Mouse (Mus musculus) heart, embryonic 10.5 days (tissue): ENCODE measurements around the gene Prpsap1. TPM values are rescaled to one million over a fixed set of nuclear protein-coding genes. Genes with fewer than 3 reads are reported as not detected.
"Not testable (repeated sequence)": the region's sequence is repeated elsewhere in the genome, so short reads cannot be mapped to it uniquely, and the experiment has no call there.

Experiments used
- DNase-seq: peaks from one replicate; pipeline ENCODE4 v3.0.0-alpha.2; 2017; ENCODE audit warnings: low spot score
- H3K27ac ChIP-seq: fragments of 300-500 bp; sonication (generic); 2 replicates; pipeline ENCODE4 v1.5.1; 2016; ENCODE audit warnings: mild to moderate bottlenecking
- H3K27me3 ChIP-seq: fragments of 300-500 bp; sonication (generic); 2 replicates; pipeline ENCODE4 v1.6.1; 2016; ENCODE audit warnings: mild to moderate bottlenecking; ENCODE audit not compliant: poor library complexity, insufficient read depth, severe bottlenecking
- H3K36me3 ChIP-seq: fragments of 300-500 bp; sonication (generic); 2 replicates; pipeline ENCODE4 v1.6.1; 2016; ENCODE audit warnings: mild to moderate bottlenecking, moderate library complexity
- H3K4me1 ChIP-seq: fragments of 300-500 bp; sonication (generic); 2 replicates; pipeline ENCODE4 v1.6.1; 2016; ENCODE audit warnings: mild to moderate bottlenecking
- H3K4me3 ChIP-seq: fragments of 300-500 bp; sonication (generic); 2 replicates; pipeline ENCODE4 v1.5.1; 2016; ENCODE audit warnings: mild to moderate bottlenecking, moderate library complexity
- H3K9me3 ChIP-seq: fragments of 300-500 bp; sonication (generic); 2 replicates; pipeline ENCODE4 v1.6.1; 2016; ENCODE audit warnings: mild to moderate bottlenecking, moderate library complexity
- WGBS: fragments of 180-500 bp; shearing (Covaris S2); methylation state at CpG from one replicate; pipeline ENCODE4 v1.1.7; 2016; 5-methylcytosine and 5-hydroxymethylcytosine counted together
- polyA plus RNA-seq: library from polyadenylated mRNA; unstranded; fragments of >200 nt; fragmentation: Nextera tagmentation; extraction: Ambion mirVana; gene quantifications from 2 replicates; pipeline ENCODE4 v1.2.1, GENCODE M21; 2016

The Prpsap1 gene
- polyA plus RNA-seq, 1 experiment from 2014 or later: 142 TPM

DNA sequence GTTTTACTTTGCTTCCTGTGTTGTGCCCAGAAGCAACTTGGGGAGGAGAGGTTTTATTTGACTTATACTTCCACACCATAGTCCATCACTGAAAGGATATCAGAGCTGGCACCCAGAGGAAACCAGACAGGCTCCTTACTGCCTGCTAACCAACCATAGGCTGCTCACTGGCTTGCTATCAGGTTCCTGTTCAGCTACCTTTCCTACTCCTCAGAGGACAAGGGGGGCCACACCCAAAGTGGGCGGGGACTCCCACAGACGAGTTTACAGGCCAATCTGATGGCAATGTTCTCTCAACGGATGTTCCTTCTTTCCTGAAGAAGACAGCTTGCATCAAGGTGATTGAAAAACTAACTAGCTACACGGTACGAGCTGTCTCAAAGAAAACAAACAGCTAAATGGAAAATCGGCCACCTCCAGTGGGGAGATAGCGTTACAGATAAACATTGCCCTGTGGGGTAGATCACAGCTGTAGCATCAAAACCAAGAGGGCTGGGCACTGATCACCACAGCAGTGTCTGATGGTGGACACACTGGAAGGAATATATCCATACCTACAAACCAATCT, 17.4 kb upstream of the Prpsap1 start:
- Histone ChIP-seq H3K27me3 (peaks cover 22% of the 10 kb centered on the region), H3K9me3 (no peaks in the 10 kb centered on the region), H3K4me3 (no peak overlapping the region), H3K27ac (no peak overlapping the region), H3K36me3 (no peaks in the 10 kb centered on the region), H3K4me1 (peaks cover 7% of the 10 kb centered on the region)
- WGBS: 48% methylated on average over 7 of the region's 7 CpGs
- DNase-seq: no peak

DNA sequence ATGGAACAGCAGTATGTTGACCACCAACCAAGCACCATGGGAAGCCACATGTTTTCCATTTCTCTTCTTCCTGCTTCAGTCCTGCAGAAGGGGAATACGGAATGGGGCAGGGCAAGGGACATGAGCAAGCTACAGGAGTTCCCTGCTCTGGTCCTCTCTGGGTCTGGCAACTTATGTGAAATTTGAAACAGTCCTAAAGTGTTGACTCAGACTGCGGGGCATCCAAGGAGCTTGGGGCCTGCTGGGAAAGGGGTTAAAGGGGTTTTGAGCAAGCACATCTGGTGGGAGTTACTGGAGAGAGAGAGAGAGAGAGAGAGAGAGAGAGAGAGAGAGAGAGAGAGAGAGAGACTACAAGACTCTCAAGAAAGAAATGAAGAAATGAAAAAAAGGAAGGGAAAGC, 14.7 kb upstream of the Prpsap1 start:
- DNase-seq: no peak
- Histone ChIP-seq H3K36me3 (no peaks in the 10 kb centered on the region), H3K27me3 (no peaks in the 10 kb centered on the region), H3K4me1 (no peaks in the 10 kb centered on the region), H3K9me3 (no peaks in the 10 kb centered on the region), H3K4me3 (no peak overlapping the region), H3K27ac (no peak overlapping the region)
- 67% methylated on average over 2 of the region's 2 CpGs for WGBS

DNA sequence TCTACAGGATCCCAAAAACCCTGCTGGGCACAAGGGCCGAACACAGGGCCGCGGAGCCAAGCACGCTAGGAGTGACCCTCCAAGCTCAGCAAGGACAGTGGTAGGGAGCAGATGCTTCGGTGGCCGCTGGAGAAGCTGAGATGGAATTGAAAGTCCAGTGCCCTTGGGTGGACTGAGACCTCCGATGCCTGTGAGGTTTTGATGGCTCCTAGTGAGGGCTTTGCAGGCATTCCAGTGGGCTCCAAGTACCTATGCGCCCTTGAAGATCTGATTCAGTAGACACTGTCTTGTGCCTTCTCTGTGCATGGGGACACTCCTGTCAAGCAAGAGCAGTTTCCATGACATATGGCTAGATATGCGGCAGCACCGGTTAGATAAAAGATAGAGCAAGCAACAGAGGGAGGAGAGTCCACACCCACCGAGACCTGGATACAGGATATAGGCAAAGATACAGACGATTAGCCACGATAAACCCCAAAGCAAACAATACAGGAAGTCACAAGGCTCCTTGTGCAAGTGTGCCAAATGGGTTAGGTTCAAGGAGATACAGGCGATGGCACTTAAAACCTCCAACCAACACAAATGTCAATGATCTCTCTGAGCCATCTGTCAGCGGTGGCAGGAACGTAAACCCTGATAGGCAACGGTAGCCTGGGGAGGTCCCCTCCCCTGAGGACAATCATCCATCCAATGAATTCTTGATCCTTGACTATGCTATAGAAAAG, 12.3 kb upstream of the Prpsap1 start:
- no peak overlapping the region for H3K4me3 ChIP-seq
- DNase-seq: no peak
- peaks cover under 1% of the 10 kb centered on the region; the same call in 1 of the 2 replicates for H3K4me1 ChIP-seq
- no peaks in the 10 kb centered on the region for H3K9me3 ChIP-seq
- H3K27ac ChIP-seq: no peak overlapping the region
- H3K36me3 ChIP-seq: no peaks in the 10 kb centered on the region
- H3K27me3 ChIP-seq: no peaks in the 10 kb centered on the region
- WGBS: 67% methylated on average over 17 of the region's 17 CpGs

DNA sequence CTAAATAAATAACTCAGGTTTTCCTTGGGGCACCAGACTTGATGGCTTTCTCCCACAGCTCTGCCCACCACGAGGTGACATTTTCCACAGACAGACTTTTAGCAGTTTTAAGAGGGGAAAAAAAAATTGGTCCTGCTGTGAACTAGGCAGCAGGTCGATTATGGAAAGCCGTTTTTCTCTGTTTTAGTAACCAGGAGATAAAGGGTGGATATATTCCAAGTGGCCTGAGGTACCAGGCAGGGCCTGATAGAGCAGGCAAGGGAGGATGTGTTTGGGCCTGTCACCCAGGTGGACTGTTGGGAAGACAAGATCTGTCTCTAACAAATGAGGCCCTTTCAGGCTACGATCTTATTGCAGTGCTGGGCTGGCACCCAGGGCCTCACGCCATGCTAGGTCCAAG, 11.6 kb upstream of the Prpsap1 start:
- no peak overlapping the region for H3K27ac ChIP-seq
- peaks cover 3% of the 10 kb centered on the region; the same call in 1 of the 2 replicates for H3K4me1 ChIP-seq
- WGBS: 65% methylated on average over 5 of the region's 5 CpGs
- no peak overlapping the region for H3K4me3 ChIP-seq
- H3K27me3 ChIP-seq: no peaks in the 10 kb centered on the region
- no peak for DNase-seq
- H3K9me3 ChIP-seq: no peaks in the 10 kb centered on the region
- H3K36me3 ChIP-seq: no peaks in the 10 kb centered on the region

DNA sequence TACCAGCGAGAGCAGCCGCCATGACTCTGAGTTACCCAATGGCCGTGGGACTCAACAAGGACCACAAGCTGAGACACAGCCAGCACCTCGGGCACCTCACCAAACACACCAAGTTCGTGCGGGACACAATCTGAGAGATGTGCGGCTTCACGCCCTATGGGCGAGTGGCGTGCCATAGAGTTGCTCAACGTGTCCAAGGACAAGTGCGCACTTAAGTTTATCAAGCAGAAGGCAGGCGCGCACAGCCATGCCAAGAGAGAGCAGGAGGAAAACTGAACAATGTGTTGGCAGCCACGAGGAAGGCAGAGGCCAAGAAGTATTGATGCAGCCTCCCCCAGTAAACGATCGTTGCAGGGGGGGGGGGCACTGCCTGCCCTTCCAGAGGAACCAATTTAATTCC, 10.5 kb upstream of the Prpsap1 start:
- H3K4me1 ChIP-seq: peaks cover 3% of the 10 kb centered on the region; the same call in 1 of the 2 replicates
- H3K27ac ChIP-seq: no peak overlapping the region
- no peak for DNase-seq
- H3K27me3 ChIP-seq: no peaks in the 10 kb centered on the region
- H3K36me3 ChIP-seq: no peaks in the 10 kb centered on the region
- H3K9me3 ChIP-seq: no peaks in the 10 kb centered on the region
- no peak overlapping the region for H3K4me3 ChIP-seq
- 86% methylated on average over 17 of the region's 17 CpGs for WGBS

DNA sequence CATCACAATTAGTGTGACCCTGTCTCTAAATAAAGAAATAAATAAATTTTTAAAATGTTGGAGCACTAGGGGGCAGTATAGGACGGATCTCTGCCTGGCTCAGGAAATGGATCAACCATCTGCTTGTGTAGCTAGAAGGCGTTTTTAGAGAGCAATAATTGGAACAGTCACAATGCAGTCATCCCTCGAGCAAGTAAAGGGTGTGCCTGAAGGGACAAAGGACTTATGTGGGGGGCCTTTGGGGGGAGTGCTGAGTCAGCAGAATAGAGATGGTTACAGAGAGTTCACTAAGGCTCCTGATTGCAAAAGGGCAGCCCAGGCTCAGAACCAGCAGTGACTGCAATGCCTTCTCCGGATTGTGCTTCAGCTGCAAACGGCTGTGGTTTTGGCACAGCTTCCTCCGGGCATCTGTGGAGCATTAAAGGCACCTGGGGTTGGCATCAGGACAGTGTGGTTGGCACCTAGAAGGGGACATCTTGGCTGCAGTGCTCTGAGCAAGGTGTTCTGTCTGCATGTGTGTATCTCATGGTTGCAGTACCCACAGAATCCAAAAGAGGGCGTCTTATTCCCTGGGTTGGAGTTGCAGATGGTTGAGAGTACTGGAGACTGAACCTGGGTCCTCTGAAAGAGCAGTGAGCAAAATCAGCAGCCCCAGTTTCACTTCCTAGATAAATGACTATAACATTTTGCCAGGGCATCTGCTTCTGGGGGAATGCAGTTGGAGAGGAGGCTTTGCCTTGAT, 7.2 kb upstream of the Prpsap1 start:
- no peak for DNase-seq

DNA sequence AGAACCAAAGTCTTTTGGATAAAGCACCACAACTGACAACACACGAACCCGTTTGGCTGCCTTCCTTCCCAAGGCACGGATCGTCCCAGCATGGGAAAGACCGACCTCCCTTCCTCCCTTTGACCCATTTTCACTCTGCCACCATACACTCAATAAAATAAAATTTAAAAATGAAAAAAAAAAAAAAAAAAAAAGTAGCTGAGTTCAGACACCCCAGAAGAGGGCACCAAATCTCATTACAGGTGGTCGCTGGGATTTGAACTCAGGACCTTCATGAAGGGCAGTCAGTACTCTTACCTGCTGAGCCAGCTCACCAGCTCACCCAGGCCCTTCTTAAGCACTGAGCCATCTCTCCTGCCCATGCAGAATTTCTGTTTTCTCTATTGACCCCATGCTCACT, 5.0 kb upstream of the Prpsap1 start:
- WGBS: 46% methylated on average over 6 of the region's 6 CpGs
- Histone ChIP-seq H3K9me3 (no peaks in the 10 kb centered on the region), H3K36me3 (no peaks in the 10 kb centered on the region), H3K4me1 (peaks cover 12% of the 10 kb centered on the region; the same call in 1 of the 2 replicates), H3K4me3 (peak overlapping the region; percentile 55), H3K27me3 (no peaks in the 10 kb centered on the region), H3K27ac (no peak overlapping the region)
- no peak for DNase-seq

More for the DNA sequence above, 7.2 kb upstream of the Prpsap1 start:
- Histone ChIP-seq H3K27ac (no peak overlapping the region), H3K9me3 (no peaks in the 10 kb centered on the region), H3K27me3 (no peaks in the 10 kb centered on the region), H3K4me1 (peaks cover 7% of the 10 kb centered on the region; the same call in 1 of the 2 replicates), H3K4me3 (no peak overlapping the region), H3K36me3 (no peaks in the 10 kb centered on the region)
- WGBS: 29% methylated on average over 7 of the region's 7 CpGs

DNA sequence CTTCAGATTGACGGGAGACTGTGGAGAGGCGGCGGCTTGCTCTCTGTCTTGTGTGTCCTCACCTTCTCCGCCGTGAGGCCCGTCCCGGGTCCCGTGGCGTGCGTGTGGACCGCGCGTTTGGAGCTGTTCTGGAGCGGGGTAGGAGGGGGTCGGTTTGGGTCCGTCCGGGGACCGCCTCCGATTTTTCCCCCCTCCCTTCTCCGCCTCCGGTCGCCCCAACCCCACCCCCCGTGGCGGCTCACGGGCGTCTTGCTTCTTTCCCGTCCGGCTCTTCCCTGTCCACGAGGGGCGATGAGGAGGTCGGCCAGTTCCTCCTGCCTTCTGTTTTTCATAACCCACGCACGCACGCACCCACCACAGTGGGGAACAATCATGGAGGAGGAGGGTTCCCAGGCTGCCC, 4.6 kb upstream of the Prpsap1 start:
- H3K27me3 ChIP-seq: no peaks in the 10 kb centered on the region
- H3K9me3 ChIP-seq: no peaks in the 10 kb centered on the region
- H3K4me3 ChIP-seq: peak overlapping the region; percentile 55
- WGBS: 20% methylated on average over 34 of the region's 34 CpGs
- no peaks in the 10 kb centered on the region for H3K36me3 ChIP-seq
- peaks cover 12% of the 10 kb centered on the region; the same call in 1 of the 2 replicates for H3K4me1 ChIP-seq
- DNase-seq: no peak
- peak overlapping the region; percentile 64; the same call in 1 of the 2 replicates for H3K27ac ChIP-seq

DNA sequence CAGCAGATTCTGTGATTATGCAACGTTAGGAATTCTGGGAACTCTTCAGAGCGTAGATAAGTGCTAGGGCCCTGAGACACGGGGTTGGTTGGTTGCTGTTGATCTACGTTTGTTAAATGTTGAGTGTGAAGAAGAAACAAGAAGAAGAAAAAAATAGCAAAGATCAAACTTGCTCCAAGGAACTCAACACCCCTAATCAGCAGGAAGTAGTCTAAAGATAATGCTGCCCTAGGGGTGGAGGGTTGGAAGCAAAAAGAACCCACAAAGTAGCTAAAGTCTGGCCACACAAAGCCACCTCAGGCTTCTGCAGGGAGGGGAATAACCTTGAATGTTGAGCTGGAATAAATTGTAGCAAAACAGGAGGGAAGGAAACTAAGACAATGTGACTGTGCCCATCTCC, 3.3 kb upstream of the Prpsap1 start:
- H3K27ac ChIP-seq: no peak overlapping the region
- 51% methylated on average over 4 of the region's 4 CpGs for WGBS
- no peak overlapping the region for H3K4me3 ChIP-seq
- H3K9me3 ChIP-seq: no peaks in the 10 kb centered on the region
- H3K27me3 ChIP-seq: no peaks in the 10 kb centered on the region
- DNase-seq: no peak
- H3K36me3 ChIP-seq: no peaks in the 10 kb centered on the region
- peaks cover 12% of the 10 kb centered on the region; the same call in 1 of the 2 replicates for H3K4me1 ChIP-seq

DNA sequence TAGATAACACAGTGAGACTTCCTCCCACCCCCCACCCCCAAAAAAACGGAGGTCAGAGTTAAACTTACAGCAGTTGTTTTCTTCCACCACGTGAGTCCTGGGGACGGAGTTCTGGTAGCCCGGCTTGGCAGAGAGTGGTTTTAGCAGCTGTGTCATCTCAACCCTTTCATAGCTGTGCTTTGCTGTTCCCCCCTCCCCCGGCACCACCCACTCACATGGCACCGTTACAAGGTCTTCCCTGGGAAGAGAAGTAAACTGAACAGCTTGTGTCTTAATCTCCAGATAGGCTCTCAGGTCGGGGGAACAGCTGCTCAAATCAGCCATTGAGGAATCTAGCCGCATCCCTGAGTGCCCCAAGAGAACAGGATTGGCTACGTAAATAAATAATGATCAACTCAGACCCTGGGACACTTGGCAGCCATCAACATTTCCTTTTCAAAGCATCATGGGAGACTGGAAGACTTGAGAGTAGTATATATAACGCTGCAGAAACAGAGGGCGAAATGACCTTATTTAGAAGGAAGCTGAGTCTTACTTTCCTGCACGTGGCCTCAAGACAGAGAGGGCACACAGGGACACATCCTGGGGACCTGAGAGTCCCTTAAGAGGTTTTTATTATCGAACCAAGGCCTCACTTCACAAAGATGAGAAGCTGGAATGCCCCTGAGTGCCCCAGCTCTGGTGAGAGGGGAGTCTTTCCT, 622 bp upstream of the Prpsap1 start:
- Histone ChIP-seq H3K27me3 (no peaks in the 10 kb centered on the region), H3K4me3 (no peak overlapping the region), H3K9me3 (no peaks in the 10 kb centered on the region), H3K4me1 (peaks cover 13% of the 10 kb centered on the region), H3K27ac (peak overlapping the region; percentile 44; the same call in 1 of the 2 replicates), H3K36me3 (no peaks in the 10 kb centered on the region)
- WGBS: 54% methylated on average over 13 of the region's 13 CpGs
- DNase-seq: peak; percentile 81

DNA sequence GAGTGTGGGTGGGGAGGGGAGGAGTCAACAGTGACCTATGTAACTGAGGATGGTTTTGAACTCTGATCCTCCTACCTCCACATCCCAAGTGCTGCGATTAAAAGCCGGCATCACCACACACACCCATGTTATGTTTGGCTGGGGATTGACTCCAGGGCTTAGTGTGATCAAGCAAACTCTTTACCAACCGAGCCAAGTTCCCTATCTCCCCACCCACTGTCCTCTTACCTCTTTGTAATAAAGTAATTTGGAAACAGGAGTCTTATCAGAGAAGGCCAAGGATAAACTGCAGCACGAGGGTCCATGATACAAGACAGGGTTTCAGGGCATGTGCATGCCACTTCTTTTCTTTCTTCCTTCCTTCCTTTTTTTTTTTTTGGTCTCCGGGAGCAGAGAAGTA, 811 bp downstream of the Prpsap1 start:
- H3K4me3 ChIP-seq: no peak overlapping the region
- no peaks in the 10 kb centered on the region for H3K9me3 ChIP-seq
- peaks cover 9% of the 10 kb centered on the region for H3K4me1 ChIP-seq
- no peaks in the 10 kb centered on the region for H3K27me3 ChIP-seq
- 79% methylated on average over 5 of the region's 5 CpGs for WGBS
- H3K36me3 ChIP-seq: peaks cover 4% of the 10 kb centered on the region
- no peak for DNase-seq
- no peak overlapping the region for H3K27ac ChIP-seq

DNA sequence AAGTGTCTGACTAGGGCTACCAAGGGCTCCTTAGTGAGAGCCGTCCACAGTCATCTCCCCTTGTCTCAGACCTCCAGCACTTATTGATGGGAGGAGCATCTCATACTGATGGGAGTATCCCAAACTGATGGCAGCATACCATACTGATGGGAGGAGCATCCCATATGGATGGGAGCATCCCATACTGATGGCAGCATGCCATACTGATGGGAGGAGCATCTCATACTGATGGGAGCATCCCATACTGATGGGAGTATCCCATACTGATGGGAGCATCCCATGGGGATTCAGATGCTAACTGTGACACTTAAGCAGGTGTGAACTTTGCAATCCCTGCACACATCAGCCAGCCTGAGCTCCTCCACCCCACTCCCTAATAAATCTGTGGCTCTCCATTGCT, 1.5 kb downstream of the Prpsap1 start:
- H3K36me3 ChIP-seq: peaks cover 11% of the 10 kb centered on the region
- WGBS: 68% methylated on average over 1 of the region's 1 CpGs
- not testable (repeated sequence) for DNase-seq

More for the DNA sequence above, 1.5 kb downstream of the Prpsap1 start:
- not testable (repeated sequence) for H3K27ac ChIP-seq, H3K4me3 ChIP-seq, H3K27me3 ChIP-seq, H3K9me3 ChIP-seq, H3K4me1 ChIP-seq
